Mouse (Mus musculus): ENCODE measurements around the gene Bbip1.

GRCm38 (mm10) chr19:53894538-53895121 lies 49.8 kb downstream of the Bbip1 start:
- TF ChIP-seq CTCF (IDR thresholded peaks at IDR 0.05; ENCODE audit: low read depth) (no peak), EP300 (optimal IDR thresholded peaks at IDR 0.05) (peak; percentile 78)

All from stomach, postnatal 0 days (tissue).